Mouse (Mus musculus) lung, embryonic 15.5 days (tissue): ENCODE results near the gene Itprid1. TPM values are rescaled to one million over a fixed set of nuclear protein-coding genes. Genes with fewer than 3 reads are reported as not detected.

Experiments
- ATAC-seq: fragments of 200-750 bp; cut with Nextera tagmentation; 2 replicates; pipeline ENCODE4 v1.8.0; 2017; ENCODE audit warnings: moderate number of reproducible peaks, borderline replicate concordance; ENCODE audit not compliant: low FRiP score, low TSS enrichment; ENCODE audit errors: extremely low read depth
- H3K27ac ChIP-seq: fragments of 300-500 bp; sonication (generic); 2 replicates; pipeline ENCODE4 v1.5.1; 2015; ENCODE audit warnings: moderate library complexity, mild to moderate bottlenecking, inconsistent platforms
- H3K27me3 ChIP-seq: fragments of 300-500 bp; sonication (generic); 2 replicates; pipeline ENCODE4 v1.6.1; 2015; ENCODE audit warnings: inconsistent platforms
- H3K36me3 ChIP-seq: fragments of 300-500 bp; sonication (generic); 2 replicates; pipeline ENCODE4 v1.6.1; 2015; ENCODE audit warnings: inconsistent platforms
- H3K4me1 ChIP-seq: fragments of 300-500 bp; sonication (generic); 2 replicates; pipeline ENCODE4 v1.6.1; 2015; ENCODE audit warnings: inconsistent platforms
- H3K4me2 ChIP-seq: fragments of 300-500 bp; sonication (generic); 2 replicates; pipeline ENCODE4 v1.6.1; 2015; ENCODE audit warnings: inconsistent platforms, mild to moderate bottlenecking, moderate library complexity
- H3K4me3 ChIP-seq: fragments of 300-500 bp; sonication (generic); 2 replicates; pipeline ENCODE4 v1.5.1; 2015; ENCODE audit warnings: mild to moderate bottlenecking, inconsistent platforms
- H3K9ac ChIP-seq: fragments of 300-500 bp; sonication (generic); 2 replicates; pipeline ENCODE4 v1.6.1; 2015; ENCODE audit warnings: inconsistent platforms
- H3K9me3 ChIP-seq: fragments of 300-500 bp; sonication (generic); 2 replicates; pipeline ENCODE4 v1.6.1; 2016; ENCODE audit warnings: inconsistent platforms
- WGBS: fragments of 180-500 bp; shearing (Covaris S2); methylation state at CpG from one replicate; pipeline ENCODE4 v1.1.7; 2015; 5-methylcytosine and 5-hydroxymethylcytosine counted together
- polyA plus RNA-seq: library from polyadenylated mRNA; unstranded; fragments of >200 nt; fragmentation: Nextera tagmentation; extraction: Ambion mirVana; gene quantifications from 2 replicates; pipeline ENCODE4 v1.2.1, GENCODE M21; 2015

The Itprid1 gene
- polyA plus RNA-seq: 0.08 and 0.11 TPM in 2 replicates

GRCm38 (mm10) chr6:55836650-55837320 lies at the start of gene Itprid1:
Gene Itprid1 (plus strand): TSS chr6:55836895.
- Histone ChIP-seq H3K27me3 (no peaks in the 10 kb centered on the region), H3K27ac (peak within 1 kb of the TSS; percentile 30; the same call in 1 of the 2 replicates), H3K4me1 (0 out of 2 replicates have a peak, but pooled peaks cover 3% of the 10 kb centered on the region), H3K36me3 (no peaks in the 10 kb centered on the region), H3K9me3 (no peaks in the 10 kb centered on the region), H3K9ac (no peak within 1 kb of the TSS), H3K4me2 (no peak within 1 kb of the TSS), H3K4me3 (no peak within 1 kb of the TSS)
- WGBS: 56% methylated on average over 8 of the region's 8 CpGs
- ATAC-seq: peak; percentile 59; the same call in 1 of the 2 replicates

DNA sequence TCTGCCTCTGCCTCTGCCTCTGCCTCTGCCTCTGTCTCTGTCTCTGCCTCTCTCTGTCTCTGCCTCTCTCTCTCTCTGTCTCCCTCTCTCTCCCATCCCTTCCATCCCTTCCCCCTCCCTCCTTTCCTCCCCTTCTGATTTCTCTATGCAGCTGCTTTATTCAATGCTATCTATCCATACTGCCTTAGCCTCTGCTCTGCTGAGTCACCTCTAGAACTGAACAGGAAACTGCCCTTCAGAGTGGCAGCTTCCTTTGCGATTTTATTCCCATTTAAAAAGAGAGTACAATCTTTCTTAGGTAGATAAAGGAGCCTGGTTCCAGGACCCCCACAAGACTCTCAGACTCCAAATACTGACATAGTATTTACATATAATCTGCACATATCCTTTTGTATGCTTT lies 47.1 kb upstream of the Itprid1 start:
- Histone ChIP-seq H3K36me3 (no peaks in the 10 kb centered on the region), H3K9ac (no peak overlapping the region), H3K27me3 (no peaks in the 10 kb centered on the region), H3K4me3 (no peak overlapping the region), H3K4me1 (peaks cover 6% of the 10 kb centered on the region; the same call in 1 of the 2 replicates), H3K9me3 (no peaks in the 10 kb centered on the region), H3K27ac (no peak overlapping the region), H3K4me2 (no peak overlapping the region)
- no peak for ATAC-seq
- WGBS: 58% methylated on average over 1 of the region's 1 CpGs

- 18% methylated on average over 6 of the region's 6 CpGs for WGBS
- H3K27me3 ChIP-seq: no peaks in the 10 kb centered on the region
- peaks cover 6% of the 10 kb centered on the region; the same call in 1 of the 2 replicates for H3K4me1 ChIP-seq
- no peaks in the 10 kb centered on the region for H3K9me3 ChIP-seq
- no peak overlapping the region for H3K27ac ChIP-seq
- H3K9ac ChIP-seq: no peak overlapping the region
- no peak for ATAC-seq
- no peak overlapping the region for H3K4me3 ChIP-seq
- no peaks in the 10 kb centered on the region for H3K36me3 ChIP-seq
- H3K4me2 ChIP-seq: no peak overlapping the region
These were observed 44.7 kb upstream of the Itprid1 start for GRCm38 (mm10) chr6:55791852-55792496.

GRCm38 (mm10) chr6:55792536-55792935 lies 44.2 kb upstream of the Itprid1 start:
- Histone ChIP-seq H3K4me2 (no peak overlapping the region), H3K9ac (no peak overlapping the region), H3K36me3 (no peaks in the 10 kb centered on the region), H3K27me3 (no peaks in the 10 kb centered on the region), H3K4me3 (no peak overlapping the region), H3K4me1 (peaks cover 6% of the 10 kb centered on the region; the same call in 1 of the 2 replicates), H3K27ac (no peak overlapping the region), H3K9me3 (no peaks in the 10 kb centered on the region)
- ATAC-seq: no peak
- 51% methylated on average over 8 of the region's 8 CpGs for WGBS

- 63% methylated on average over 1 of the region's 1 CpGs for WGBS
- Histone ChIP-seq H3K4me1 (no peaks in the 10 kb centered on the region), H3K4me3 (no peak overlapping the region)
These were observed 34.0 kb upstream of the Itprid1 start for GRCm38 (mm10) chr6:55802686-55803085.

DNA sequence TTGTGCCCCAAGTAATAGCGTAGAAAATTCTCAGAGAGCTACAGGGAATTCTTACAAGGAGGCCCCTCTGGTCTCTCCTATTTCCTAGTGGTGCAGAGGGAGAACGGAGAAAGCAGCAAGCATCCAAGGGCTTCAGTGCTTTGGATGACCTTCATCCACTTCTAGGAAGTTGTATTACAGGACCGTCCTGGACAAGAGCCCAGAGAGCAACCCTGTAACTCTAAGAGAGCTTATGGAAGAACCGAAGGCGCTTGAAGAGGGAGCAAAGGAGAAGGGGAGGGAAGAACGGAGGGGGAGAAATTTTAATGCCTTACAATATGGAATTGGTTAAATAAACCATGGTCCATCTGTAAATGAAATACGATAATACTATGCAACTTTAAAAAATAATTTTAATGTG lies 33.3 kb upstream of the Itprid1 start:
- Histone ChIP-seq H3K9me3 (no peaks in the 10 kb centered on the region), H3K27me3 (no peaks in the 10 kb centered on the region), H3K9ac (no peak overlapping the region), H3K4me3 (no peak overlapping the region), H3K4me2 (no peak overlapping the region), H3K4me1 (no peaks in the 10 kb centered on the region), H3K27ac (no peak overlapping the region), H3K36me3 (no peaks in the 10 kb centered on the region)
- 64% methylated on average over 7 of the region's 7 CpGs for WGBS
- no peak for ATAC-seq

More at GRCm38 (mm10) chr6:55802686-55803085, 34.0 kb upstream of the Itprid1 start:
- Histone ChIP-seq H3K4me2 (no peak overlapping the region), H3K27ac (no peak overlapping the region), H3K36me3 (no peaks in the 10 kb centered on the region), H3K9me3 (no peaks in the 10 kb centered on the region), H3K9ac (no peak overlapping the region), H3K27me3 (no peaks in the 10 kb centered on the region)
- no peak for ATAC-seq

- no peak overlapping the region for H3K27ac ChIP-seq
- H3K36me3 ChIP-seq: no peaks in the 10 kb centered on the region
- H3K4me1 ChIP-seq: no peaks in the 10 kb centered on the region
- no peak overlapping the region for H3K4me2 ChIP-seq
- WGBS: 29% methylated on average over 12 of the region's 12 CpGs
- H3K4me3 ChIP-seq: no peak overlapping the region
- H3K9ac ChIP-seq: no peak overlapping the region
- no peak for ATAC-seq
- no peaks in the 10 kb centered on the region for H3K9me3 ChIP-seq
- no peaks in the 10 kb centered on the region for H3K27me3 ChIP-seq
These were observed 32.6 kb upstream of the Itprid1 start for GRCm38 (mm10) chr6:55803991-55804680.

- no peaks in the 10 kb centered on the region for H3K27me3 ChIP-seq
- no peaks in the 10 kb centered on the region for H3K36me3 ChIP-seq
- 70% methylated on average over 4 of the region's 4 CpGs for WGBS
- no peak overlapping the region for H3K27ac ChIP-seq
- no peak overlapping the region for H3K4me3 ChIP-seq
- no peaks in the 10 kb centered on the region for H3K4me1 ChIP-seq
- H3K9me3 ChIP-seq: no peaks in the 10 kb centered on the region
- no peak for ATAC-seq
- H3K4me2 ChIP-seq: no peak overlapping the region
- H3K9ac ChIP-seq: no peak overlapping the region
These were observed 32.1 kb upstream of the Itprid1 start for GRCm38 (mm10) chr6:55804681-55805000.

GRCm38 (mm10) chr6:55805291-55806137 lies 31.2 kb upstream of the Itprid1 start:
- no peak for ATAC-seq
- Histone ChIP-seq H3K27me3 (no peaks in the 10 kb centered on the region), H3K36me3 (no peaks in the 10 kb centered on the region), H3K27ac (no peak overlapping the region), H3K4me2 (no peak overlapping the region), H3K4me1 (no peaks in the 10 kb centered on the region), H3K4me3 (no peak overlapping the region), H3K9ac (no peak overlapping the region), H3K9me3 (no peaks in the 10 kb centered on the region)
- 63% methylated on average over 9 of the region's 9 CpGs for WGBS

DNA sequence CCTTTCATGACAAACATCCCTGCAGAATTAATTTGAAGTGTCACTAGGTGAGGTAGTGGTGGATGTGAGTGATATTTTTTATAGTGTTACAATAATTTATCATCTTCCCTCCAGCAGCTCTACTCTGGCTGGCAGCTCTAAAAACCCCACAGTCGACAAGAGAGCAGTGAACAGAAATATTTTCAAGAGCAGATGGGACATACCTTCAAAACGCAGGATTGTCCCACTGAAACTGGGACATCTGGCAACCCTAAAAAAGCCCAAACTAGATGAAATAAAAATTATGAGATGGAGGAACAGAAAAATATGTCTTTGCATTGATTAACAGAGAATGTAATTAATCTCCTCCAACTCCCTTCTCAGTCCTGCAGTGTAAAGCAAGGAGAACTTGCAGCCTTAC lies 30.2 kb upstream of the Itprid1 start:
- Histone ChIP-seq H3K9me3 (no peaks in the 10 kb centered on the region), H3K4me3 (no peak overlapping the region), H3K27ac (no peak overlapping the region), H3K4me1 (no peaks in the 10 kb centered on the region), H3K9ac (no peak overlapping the region), H3K27me3 (no peaks in the 10 kb centered on the region), H3K36me3 (no peaks in the 10 kb centered on the region), H3K4me2 (no peak overlapping the region)
- no peak for ATAC-seq
- 58% methylated on average over 2 of the region's 2 CpGs for WGBS

DNA sequence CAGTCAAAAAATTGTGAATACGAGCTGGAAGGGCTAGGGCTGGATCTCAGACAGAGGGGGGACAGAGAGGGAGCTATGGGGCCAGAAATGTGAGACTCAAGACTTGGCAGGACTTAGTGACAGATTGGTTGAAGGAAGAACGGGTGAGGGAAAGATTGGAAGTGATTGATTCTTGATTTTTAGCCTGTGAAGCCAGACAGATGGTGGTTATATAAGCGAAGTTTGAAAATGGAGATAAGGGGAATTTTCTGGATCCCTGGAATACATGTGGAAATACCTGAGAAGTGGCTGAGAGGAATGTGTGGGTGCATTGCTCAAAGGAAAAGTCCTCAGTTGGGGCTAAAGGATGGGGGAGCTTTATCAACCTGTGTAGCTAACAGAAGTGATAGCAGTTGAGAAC lies 28.0 kb upstream of the Itprid1 start:
- no peak overlapping the region for H3K4me2 ChIP-seq
- WGBS: 54% methylated on average over 3 of the region's 3 CpGs
- no peak overlapping the region for H3K4me3 ChIP-seq
- H3K4me1 ChIP-seq: no peaks in the 10 kb centered on the region
- no peaks in the 10 kb centered on the region for H3K9me3 ChIP-seq
- H3K36me3 ChIP-seq: no peaks in the 10 kb centered on the region
- no peak overlapping the region for H3K9ac ChIP-seq
- H3K27ac ChIP-seq: no peak overlapping the region
- no peak for ATAC-seq
- no peaks in the 10 kb centered on the region for H3K27me3 ChIP-seq
